Mouse (Mus musculus) embryonic facial prominence, embryonic 14.5 days (tissue): Measurements from ENCODE around the gene Cdc20. TPM values are rescaled to one million over a fixed set of nuclear protein-coding genes. Genes with fewer than 3 reads are reported as not detected.

Experiments used
- ATAC-seq: fragments of 200-750 bp; cut with Nextera tagmentation; 2 replicates; pipeline ENCODE4 v1.8.0; 2017; ENCODE audit warnings: low read depth, moderate number of reproducible peaks, moderate TSS enrichment
- DNase-seq: peaks from one replicate; pipeline ENCODE4 v3.0.0-alpha.2; 2015; ENCODE audit warnings: low spot score
- H3K27ac ChIP-seq: fragments of 300-500 bp; sonication (generic); replicated peaks from 2 replicates; pipeline ENCODE4 v1.5.1; 2014; ENCODE audit warnings: low read depth, mild to moderate bottlenecking, low read length, moderate library complexity
- H3K27me3 ChIP-seq: fragments of 300-500 bp; sonication (generic); replicated peaks from 2 replicates; pipeline ENCODE4 v1.6.1; 2014; ENCODE audit warnings: low read length; ENCODE audit not compliant: control insufficient read depth, insufficient read depth
- H3K36me3 ChIP-seq: fragments of 300-500 bp; sonication (generic); 2 replicates; pipeline ENCODE4 v1.6.1; 2014; ENCODE audit warnings: low read length, mixed read lengths; ENCODE audit not compliant: control insufficient read depth, insufficient read depth
- H3K4me1 ChIP-seq: fragments of 300-500 bp; sonication (generic); 2 replicates; pipeline ENCODE4 v1.6.1; 2014; ENCODE audit warnings: antibody characterized with exemption, low read length; ENCODE audit not compliant: control insufficient read depth, insufficient read depth
- H3K4me2 ChIP-seq: fragments of 300-500 bp; sonication (generic); 2 replicates; pipeline ENCODE4 v1.6.1; 2014; ENCODE audit warnings: low read depth, mild to moderate bottlenecking, low read length, moderate library complexity, mixed read lengths
- H3K4me3 ChIP-seq: fragments of 300-500 bp; sonication (generic); 2 replicates; pipeline ENCODE4 v1.5.1; 2014; ENCODE audit warnings: low read depth, mild to moderate bottlenecking, low read length
- H3K9ac ChIP-seq: fragments of 300-500 bp; sonication (generic); 2 replicates; pipeline ENCODE4 v1.6.1; 2014; ENCODE audit warnings: low read depth, mild to moderate bottlenecking, low read length, moderate library complexity, mixed read lengths
- H3K9me3 ChIP-seq: fragments of 300-500 bp; sonication (generic); 2 replicates; pipeline ENCODE4 v1.6.1; 2016; ENCODE audit warnings: low read length; ENCODE audit not compliant: control insufficient read depth
- WGBS: fragments of 180-500 bp; shearing (Covaris S2); extraction: QIAGEN DNeasy Blood & Tissue Kit; methylation state at CpG from one replicate; pipeline ENCODE4 v1.1.7; 2014; 5-methylcytosine and 5-hydroxymethylcytosine counted together
- polyA plus RNA-seq: library from polyadenylated mRNA; unstranded; fragments of >200 nt; fragmentation: Nextera tagmentation; extraction: Ambion mirVana; gene quantifications from 2 replicates; pipeline ENCODE4 v1.2.1, GENCODE M21; 2014

The Cdc20 gene
- polyA plus RNA-seq, 1 experiment from 2014 or later: 159 TPM

- peaks cover 97% of the 10 kb centered on the region for H3K36me3 ChIP-seq
- no peak overlapping the region for H3K4me2 ChIP-seq
- H3K9ac ChIP-seq: no peak overlapping the region
- H3K27me3 ChIP-seq: no peaks in the 10 kb centered on the region
- no peak for ATAC-seq
- no peak overlapping the region for H3K4me3 ChIP-seq
- no peak for DNase-seq
- H3K27ac ChIP-seq: no peak overlapping the region
- H3K9me3 ChIP-seq: no peaks in the 10 kb centered on the region
- H3K4me1 ChIP-seq: no peaks in the 10 kb centered on the region
- 96% methylated on average over 8 of the region's 8 CpGs for WGBS
Observed at GRCm38 (mm10) chr4:118387316-118387715, 49.8 kb downstream of the Cdc20 start.

GRCm38 (mm10) chr4:118383271-118383670, 53.9 kb downstream of the Cdc20 start:
- no peak overlapping the region for H3K9ac ChIP-seq
- no peak overlapping the region for H3K4me3 ChIP-seq
- H3K36me3 ChIP-seq: peaks cover 94% of the 10 kb centered on the region
- no peak for ATAC-seq
- 89% methylated on average over 7 of the region's 7 CpGs for WGBS
- H3K27me3 ChIP-seq: no peaks in the 10 kb centered on the region
- no peaks in the 10 kb centered on the region for H3K4me1 ChIP-seq
- H3K9me3 ChIP-seq: no peaks in the 10 kb centered on the region
- H3K4me2 ChIP-seq: no peak overlapping the region
- H3K27ac ChIP-seq: no peak overlapping the region
- no peak for DNase-seq

Other genes starting within 250 kb of the Cdc20 start
- gene Ptprf, start 145.9 kb downstream of the Cdc20 start, polyA plus RNA-seq: 59.8 and 66.8 TPM in 2 replicates
- 8.7 and 9.3 TPM in 2 replicates for gene Szt2, start 28.1 kb downstream of the Cdc20 start, polyA plus RNA-seq
- gene Med8, start 28.0 kb downstream of the Cdc20 start, polyA plus RNA-seq: 85.0 and 97.1 TPM in 2 replicates
- 106 and 118 TPM in 2 replicates for gene Elovl1, start 9.3 kb downstream of the Cdc20 start, polyA plus RNA-seq
- 0.45 and 0.48 TPM in 2 replicates for gene Mpl, start 20.2 kb upstream of the Cdc20 start, polyA plus RNA-seq
- gene Tie1, start 52.7 kb upstream of the Cdc20 start, polyA plus RNA-seq: 22.3 and 24.2 TPM in 2 replicates
- 6.1 and 8.2 TPM in 2 replicates for gene 2610528J11Rik, start 89.6 kb upstream of the Cdc20 start, polyA plus RNA-seq
- 5.6 and 5.8 TPM in 2 replicates for gene Tmem125, start 106.7 kb upstream of the Cdc20 start, polyA plus RNA-seq
- gene Cfap57, start 183.4 kb upstream of the Cdc20 start, polyA plus RNA-seq: 0.38 and 1.4 TPM in 2 replicates
- 148 and 150 TPM in 2 replicates for gene Ebna1bp2, start 183.4 kb upstream of the Cdc20 start, polyA plus RNA-seq
- 0.13 and 0.22 TPM in 2 replicates for gene Olfr62, start 221.6 kb upstream of the Cdc20 start, polyA plus RNA-seq